Mouse (Mus musculus) heart, embryonic 10.5 days (tissue): ENCODE data around the gene Taldo1. TPM values are rescaled to one million over a fixed set of nuclear protein-coding genes. Genes with fewer than 3 reads are reported as not detected.
"Not testable (repeated sequence)": the region's sequence is repeated elsewhere in the genome, so short reads cannot be mapped to it uniquely, and the experiment has no call there.

Experiments
- DNase-seq: peaks from one replicate; pipeline ENCODE4 v3.0.0-alpha.2; 2017; ENCODE audit warnings: low spot score
- H3K27ac ChIP-seq: fragments of 300-500 bp; sonication (generic); 2 replicates; pipeline ENCODE4 v1.5.1; 2016; ENCODE audit warnings: mild to moderate bottlenecking
- H3K27me3 ChIP-seq: fragments of 300-500 bp; sonication (generic); 2 replicates; pipeline ENCODE4 v1.6.1; 2016; ENCODE audit warnings: mild to moderate bottlenecking; ENCODE audit not compliant: poor library complexity, insufficient read depth, severe bottlenecking
- H3K36me3 ChIP-seq: fragments of 300-500 bp; sonication (generic); 2 replicates; pipeline ENCODE4 v1.6.1; 2016; ENCODE audit warnings: mild to moderate bottlenecking, moderate library complexity
- H3K4me1 ChIP-seq: fragments of 300-500 bp; sonication (generic); 2 replicates; pipeline ENCODE4 v1.6.1; 2016; ENCODE audit warnings: mild to moderate bottlenecking
- H3K4me3 ChIP-seq: fragments of 300-500 bp; sonication (generic); 2 replicates; pipeline ENCODE4 v1.5.1; 2016; ENCODE audit warnings: mild to moderate bottlenecking, moderate library complexity
- H3K9me3 ChIP-seq: fragments of 300-500 bp; sonication (generic); 2 replicates; pipeline ENCODE4 v1.6.1; 2016; ENCODE audit warnings: mild to moderate bottlenecking, moderate library complexity
- WGBS: fragments of 180-500 bp; shearing (Covaris S2); methylation state at CpG from one replicate; pipeline ENCODE4 v1.1.7; 2016; 5-methylcytosine and 5-hydroxymethylcytosine counted together
- polyA plus RNA-seq: library from polyadenylated mRNA; unstranded; fragments of >200 nt; fragmentation: Nextera tagmentation; extraction: Ambion mirVana; gene quantifications from 2 replicates; pipeline ENCODE4 v1.2.1, GENCODE M21; 2016

The Taldo1 gene
- polyA plus RNA-seq, 1 experiment from 2014 or later = 285 TPM

GRCm38 (mm10) chr7:141392552-141393222 is 688 bp downstream of the Taldo1 start:
- Histone ChIP-seq H3K4me3 (peak overlapping the region; percentile 85), H3K4me1 (peaks cover 15% of the 10 kb centered on the region), H3K9me3 (no peaks in the 10 kb centered on the region), H3K27ac (peak overlapping the region; percentile 89), H3K27me3 (no peaks in the 10 kb centered on the region; the same call in 1 of the 2 replicates), H3K36me3 (peaks cover 17% of the 10 kb centered on the region)
- WGBS = 33% methylated on average over 9 of the region's 9 CpGs
- no peak for DNase-seq

DNA sequence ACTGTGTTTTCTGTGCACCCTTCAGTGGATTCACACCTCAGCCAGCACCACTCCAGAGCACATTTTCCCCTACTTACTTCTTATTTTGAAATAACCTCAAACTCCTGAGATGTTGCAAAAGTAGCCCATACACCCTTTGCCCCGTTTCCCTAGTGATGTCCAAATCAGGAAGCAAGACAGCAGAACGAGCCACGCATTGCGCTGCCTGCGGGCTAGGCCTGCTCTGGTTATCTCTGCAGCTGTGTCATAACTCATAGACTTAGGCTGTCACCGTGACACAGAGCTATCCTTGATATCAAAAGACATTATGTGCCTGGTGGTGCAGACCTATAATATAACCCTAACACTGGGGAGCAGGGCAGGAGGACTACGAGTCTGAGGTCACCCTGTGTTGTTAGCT is 2.2 kb downstream of the Taldo1 start:
- no peak overlapping the region for H3K27ac ChIP-seq
- H3K36me3 ChIP-seq = peaks cover 31% of the 10 kb centered on the region
- no peak for DNase-seq
- peaks cover 15% of the 10 kb centered on the region for H3K4me1 ChIP-seq
- WGBS = 84% methylated on average over 7 of the region's 7 CpGs
- no peaks in the 10 kb centered on the region for H3K9me3 ChIP-seq
- no peak overlapping the region for H3K4me3 ChIP-seq
- H3K27me3 ChIP-seq = no peaks in the 10 kb centered on the region; the same call in 1 of the 2 replicates

- WGBS = 21% methylated on average over 6 of the region's 6 CpGs
- H3K9me3 ChIP-seq = no peaks in the 10 kb centered on the region
Observed at GRCm38 (mm10) chr7:141394771-141395170, 2.8 kb downstream of the Taldo1 start.

GRCm38 (mm10) chr7:141395348-141395747 is 3.3 kb downstream of the Taldo1 start:
- 73% methylated on average over 1 of the region's 1 CpGs for WGBS
- Histone ChIP-seq H3K27me3 (no peaks in the 10 kb centered on the region; the same call in 1 of the 2 replicates), H3K4me3 (no peak overlapping the region), H3K36me3 (peaks cover 43% of the 10 kb centered on the region), H3K27ac (no peak overlapping the region), H3K4me1 (peaks cover 15% of the 10 kb centered on the region), H3K9me3 (no peaks in the 10 kb centered on the region)
- no peak for DNase-seq

More at GRCm38 (mm10) chr7:141394771-141395170, 2.8 kb downstream of the Taldo1 start:
- no peak overlapping the region for H3K27ac ChIP-seq
- H3K4me1 ChIP-seq = peaks cover 15% of the 10 kb centered on the region
- H3K36me3 ChIP-seq = peaks cover 37% of the 10 kb centered on the region
- no peaks in the 10 kb centered on the region; the same call in 1 of the 2 replicates for H3K27me3 ChIP-seq
- no peak overlapping the region for H3K4me3 ChIP-seq
- DNase-seq = peak; percentile 84

DNA sequence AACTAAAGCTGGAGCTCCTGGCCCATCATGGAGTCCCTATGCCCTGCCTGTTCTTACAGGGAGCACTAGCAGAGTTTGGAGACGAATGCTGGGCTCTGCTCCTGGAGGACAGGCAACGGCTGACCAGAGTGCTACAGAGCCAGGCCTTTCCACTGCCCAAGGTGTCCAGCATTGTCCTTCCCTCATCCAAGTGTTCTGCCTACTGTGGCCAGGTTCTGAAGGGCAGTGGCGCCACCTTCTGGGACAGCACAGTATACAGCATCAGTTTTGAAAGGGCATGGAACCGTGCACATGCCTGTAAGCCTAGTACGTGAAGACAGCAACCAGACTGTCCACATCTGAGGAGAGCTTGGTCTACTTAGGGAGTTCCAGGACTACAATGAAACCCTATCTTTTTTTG is 11.3 kb downstream of the Taldo1 start:
- peaks cover 64% of the 10 kb centered on the region for H3K36me3 ChIP-seq
- no peak overlapping the region for H3K27ac ChIP-seq
- no peak overlapping the region for H3K4me3 ChIP-seq
- whole genome bisulfite sequencing = 41% methylated on average over 5 of the region's 5 CpGs
- H3K9me3 ChIP-seq = no peaks in the 10 kb centered on the region
- peak; percentile 84 for DNase-seq
- no peaks in the 10 kb centered on the region for H3K27me3 ChIP-seq
- no peaks in the 10 kb centered on the region for H3K4me1 ChIP-seq

- 72% methylated on average over 4 of the region's 4 CpGs for WGBS
- peaks cover 5% of the 10 kb centered on the region; the same call in 1 of the 2 replicates for H3K4me1 ChIP-seq
- no peaks in the 10 kb centered on the region for H3K27me3 ChIP-seq
- H3K36me3 ChIP-seq = peaks cover 62% of the 10 kb centered on the region
- H3K4me3 ChIP-seq = no peak overlapping the region
- H3K27ac ChIP-seq = no peak overlapping the region
- no peak for DNase-seq
- H3K9me3 ChIP-seq = no peaks in the 10 kb centered on the region
Observed at GRCm38 (mm10) chr7:141405466-141405865, 13.5 kb downstream of the Taldo1 start.

- DNase-seq, H3K9me3 ChIP-seq, H3K27me3 ChIP-seq, H3K27ac ChIP-seq, H3K4me3 ChIP-seq, H3K4me1 ChIP-seq: not testable (repeated sequence)
- WGBS = 93% methylated on average over 7 of the region's 7 CpGs
- H3K36me3 ChIP-seq = peaks cover 42% of the 10 kb centered on the region
Observed at GRCm38 (mm10) chr7:141407670-141408069, 15.7 kb downstream of the Taldo1 start.

GRCm38 (mm10) chr7:141408833-141409232 is 16.8 kb downstream of the Taldo1 start:
- peaks cover 34% of the 10 kb centered on the region for H3K36me3 ChIP-seq
- no peaks in the 10 kb centered on the region for H3K9me3 ChIP-seq
- no peak overlapping the region for H3K27ac ChIP-seq
- 17% methylated on average over 11 of the region's 11 CpGs for WGBS
- no peak overlapping the region for H3K4me3 ChIP-seq
- peak; percentile 94 for DNase-seq
- no peaks in the 10 kb centered on the region for H3K27me3 ChIP-seq
- H3K4me1 ChIP-seq = peaks cover 14% of the 10 kb centered on the region

DNA sequence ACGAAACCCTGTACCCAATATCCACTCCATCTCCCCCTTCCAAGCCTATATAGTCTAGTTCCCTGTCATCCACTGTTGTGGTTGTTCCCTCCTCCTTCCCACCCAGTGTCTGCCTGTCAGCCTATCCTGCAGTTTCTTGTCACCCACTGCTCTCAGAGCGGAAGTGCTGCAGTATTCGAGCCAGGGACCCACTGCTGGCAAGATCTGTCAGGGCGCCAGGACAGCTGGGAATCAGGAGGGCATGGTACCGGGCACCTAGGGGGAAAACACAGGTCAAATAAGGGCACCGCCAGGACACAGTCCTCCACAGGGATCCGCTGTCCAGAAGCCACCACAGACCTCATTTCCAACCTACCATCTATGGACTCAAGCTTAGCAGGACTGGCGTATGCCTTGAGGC is 18.6 kb downstream of the Taldo1 start:
- Histone ChIP-seq H3K27me3 (no peaks in the 10 kb centered on the region), H3K27ac (no peak overlapping the region), H3K9me3 (no peaks in the 10 kb centered on the region), H3K36me3 (peaks cover 34% of the 10 kb centered on the region), H3K4me3 (no peak overlapping the region), H3K4me1 (peaks cover 19% of the 10 kb centered on the region)
- 91% methylated on average over 8 of the region's 8 CpGs for WGBS
- no peak for DNase-seq

- Histone ChIP-seq H3K36me3 (peaks cover 34% of the 10 kb centered on the region), H3K9me3 (no peaks in the 10 kb centered on the region), H3K4me3 (no peak overlapping the region), H3K27me3 (no peaks in the 10 kb centered on the region), H3K4me1 (peaks cover 19% of the 10 kb centered on the region), H3K27ac (no peak overlapping the region)
- DNase-seq = no peak
- 85% methylated on average over 1 of the region's 1 CpGs for WGBS
Observed at GRCm38 (mm10) chr7:141411667-141412066, 19.7 kb downstream of the Taldo1 start.

GRCm38 (mm10) chr7:141413331-141413730 is 21.3 kb downstream of the Taldo1 start:
- Histone ChIP-seq H3K27me3 (no peaks in the 10 kb centered on the region), H3K9me3 (no peaks in the 10 kb centered on the region), H3K27ac (peak overlapping the region; percentile 87), H3K4me3 (peak overlapping the region; percentile 80), H3K4me1 (peaks cover 19% of the 10 kb centered on the region), H3K36me3 (peaks cover 22% of the 10 kb centered on the region)
- 3% methylated on average over 16 of the region's 16 CpGs for WGBS
- no peak for DNase-seq

- peak; percentile 100 for DNase-seq
- Histone ChIP-seq H3K36me3 (peaks cover 16% of the 10 kb centered on the region), H3K4me1 (peaks cover 17% of the 10 kb centered on the region), H3K4me3 (peak within 1 kb of the TSS; percentile 80), H3K27ac (peak within 1 kb of the TSS; percentile 87), H3K9me3 (no peaks in the 10 kb centered on the region), H3K27me3 (no peaks in the 10 kb centered on the region)
- WGBS = under 1% methylated on average over 53 of the region's 56 CpGs
Observed at GRCm38 (mm10) chr7:141413809-141414584, 22.0 kb downstream of the Taldo1 start, which contains the start of gene Gatd1. Gene Gatd1, minus strand, starts transcription at chr7:141414136.

DNA sequence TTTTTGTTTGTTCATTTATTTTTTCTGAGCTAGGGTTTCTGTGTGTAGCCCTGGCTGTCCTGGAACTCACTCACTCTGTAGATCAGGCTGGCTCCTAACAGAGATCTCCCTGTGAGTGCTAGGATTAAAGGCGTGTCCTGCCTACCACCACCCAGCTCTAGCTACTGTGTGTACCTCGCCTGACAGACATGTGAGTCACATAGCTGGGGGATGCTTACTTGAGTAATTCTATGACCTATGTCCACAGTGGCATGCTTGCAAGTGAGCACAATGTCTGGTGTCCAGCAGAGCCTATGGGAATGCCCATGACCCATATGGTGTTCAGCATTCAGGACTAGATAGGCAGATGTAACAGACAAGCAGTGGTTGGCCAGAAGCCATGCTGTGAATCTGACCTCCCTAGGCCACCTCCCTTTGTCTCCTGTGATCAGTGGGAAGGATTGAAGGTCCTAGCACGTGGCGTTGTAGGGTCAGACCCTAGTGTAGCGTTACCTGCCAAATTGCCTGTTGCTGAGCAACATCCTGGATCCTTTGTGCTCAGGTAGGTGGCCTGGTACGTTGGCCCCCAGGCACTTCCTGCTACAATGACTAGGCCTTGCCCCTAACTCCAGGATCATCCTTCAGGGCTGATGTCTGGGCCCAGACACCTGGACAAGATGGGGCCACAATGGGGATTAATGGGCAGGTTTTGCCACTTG is 24.3 kb downstream of the Taldo1 start:
- Histone ChIP-seq H3K4me3 (no peak overlapping the region), H3K27ac (no peak overlapping the region), H3K9me3 (no peaks in the 10 kb centered on the region), H3K36me3 (no peaks in the 10 kb centered on the region), H3K4me1 (peaks cover 14% of the 10 kb centered on the region), H3K27me3 (no peaks in the 10 kb centered on the region)
- WGBS = 85% methylated on average over 6 of the region's 6 CpGs
- DNase-seq = no peak
